Mouse (Mus musculus) CH12.LX (cell line): ENCODE results near the gene Trim61.

Source experiments
- POLR2A ChIP-seq: IDR thresholded peaks from 2 replicates; pipeline ENCODE4 v1.6.1; 2011; ENCODE audit warnings: low read depth, mild to moderate bottlenecking, improper control_type of control experiment, low read length
- UBTF ChIP-seq: IDR thresholded peaks from 2 replicates; pipeline ENCODE4 v1.6.1; 2012; ENCODE audit warnings: low read depth, mild to moderate bottlenecking, inconsistent platforms, low read length, improper control_type of control experiment, moderate library complexity

GRCm38 (mm10) chr8:65032107-65032506, 13.8 kb upstream of the Trim61 start:
- TF ChIP-seq UBTF (no peak), POLR2A (no peak)
